Mouse (Mus musculus): ENCODE results near the gene Sox10. TPM values are rescaled to one million over a fixed set of nuclear protein-coding genes. Genes with fewer than 3 reads are reported as not detected.
A peak's percentile ranks its signal among the peaks of the same experiment; 100 is the strongest.

Gene Sox10
- total RNA-seq, 2 experiments from 2014 or later, result 22.5 to 27.0 TPM

- DNase-seq (ENCODE audit: extremely low spot score in 1 of 2, low spot score in 2 of 2), result no peak
- intact Hi-C loops (cut with DNase I), result no loop called here
Observed at GRCm38 (mm10) chr15:79129311-79129710, 35.7 kb downstream of the Sox10 start.

GRCm38 (mm10) chr15:79128208-79128607, 36.8 kb downstream of the Sox10 start:
- no peak for DNase-seq (ENCODE audit: extremely low spot score in 1 of 2, low spot score in 2 of 2)
- intact Hi-C loops (cut with DNase I), result no loop called here

GRCm38 (mm10) chr15:79127101-79127500, 37.9 kb downstream of the Sox10 start:
- DNase-seq (ENCODE audit: extremely low spot score in 1 of 2, low spot score in 2 of 2), result no peak
- intact Hi-C loops (cut with DNase I), result no loop called here

- intact Hi-C loops (cut with DNase I), result no loop called here
Observed at GRCm38 (mm10) chr15:79126217-79126932, 38.7 kb downstream of the Sox10 start.

GRCm38 (mm10) chr15:79124331-79124875, 40.6 kb downstream of the Sox10 start:
- DNase-seq (ENCODE audit: extremely low spot score in 1 of 2, low spot score in 2 of 2), result no peak
- intact Hi-C loops (cut with DNase I), result no loop called here

More at GRCm38 (mm10) chr15:79126217-79126932, 38.7 kb downstream of the Sox10 start:
- no peak for DNase-seq (ENCODE audit: extremely low spot score in 1 of 2, low spot score in 2 of 2)

- intact Hi-C loops (cut with DNase I), result no loop called here
- DNase-seq (ENCODE audit: extremely low spot score in 1 of 2, low spot score in 2 of 2), result no peak
Observed at GRCm38 (mm10) chr15:79123751-79124150, 41.3 kb downstream of the Sox10 start.

GRCm38 (mm10) chr15:79122546-79122945, 42.5 kb downstream of the Sox10 start:
- intact Hi-C loops (cut with DNase I), result no loop called here
- DNase-seq (ENCODE audit: extremely low spot score in 1 of 2, low spot score in 2 of 2), result no peak

GRCm38 (mm10) chr15:79122119-79122518, 42.9 kb downstream of the Sox10 start:
- DNase-seq (ENCODE audit: extremely low spot score in 1 of 2, low spot score in 2 of 2), result no peak
- intact Hi-C loops (cut with DNase I), result no loop called here

- no peak for DNase-seq (ENCODE audit: extremely low spot score in 1 of 2, low spot score in 2 of 2)
- intact Hi-C loops (cut with DNase I), result no loop called here
Observed at GRCm38 (mm10) chr15:79119491-79119890, 45.5 kb downstream of the Sox10 start.

- intact Hi-C loops (cut with DNase I), result no loop called here
- DNase-seq (ENCODE audit: extremely low spot score in 1 of 2, low spot score in 2 of 2), result no peak
Observed at GRCm38 (mm10) chr15:79115276-79115675, 49.8 kb downstream of the Sox10 start.

- DNase-seq (ENCODE audit: extremely low spot score in 1 of 2, low spot score in 2 of 2), result no peak
- intact Hi-C loops (cut with DNase I), result no loop called here
Observed at GRCm38 (mm10) chr15:79111774-79112173, 53.3 kb downstream of the Sox10 start.

GRCm38 (mm10) chr15:79110528-79110927, 54.5 kb downstream of the Sox10 start:
- DNase-seq (ENCODE audit: extremely low spot score in 1 of 2, low spot score in 2 of 2), result no peak
- intact Hi-C loops (cut with DNase I), result no loop called here

- intact Hi-C loops (cut with DNase I), result no loop called here
Observed at GRCm38 (mm10) chr15:79110031-79110430, 55.0 kb downstream of the Sox10 start.

GRCm38 (mm10) chr15:79109321-79109934, 55.6 kb downstream of the Sox10 start:
- intact Hi-C loops (cut with DNase I), result no loop called here
- DNase-seq (ENCODE audit: extremely low spot score in 1 of 2, low spot score in 2 of 2), result peak in 1 of 2 experiments; percentile 66

More at GRCm38 (mm10) chr15:79110031-79110430, 55.0 kb downstream of the Sox10 start:
- no peak for DNase-seq (ENCODE audit: extremely low spot score in 1 of 2, low spot score in 2 of 2)

- peak in 1 of 2 experiments; percentile 83 for DNase-seq (ENCODE audit: extremely low spot score in 1 of 2, low spot score in 2 of 2)
- intact Hi-C loops (cut with DNase I), result no loop called here
Observed at GRCm38 (mm10) chr15:79108421-79109320, 56.4 kb downstream of the Sox10 start, which contains the start of gene Micall1. TSS of gene Micall1 (plus strand) at chr15:79108898.

GRCm38 (mm10) chr15:79107966-79108365, 57.1 kb downstream of the Sox10 start:
- intact Hi-C loops (cut with DNase I), result no loop called here
- DNase-seq (ENCODE audit: extremely low spot score in 1 of 2, low spot score in 2 of 2), result no peak

- intact Hi-C loops (cut with DNase I), result no loop called here
- DNase-seq (ENCODE audit: extremely low spot score in 1 of 2, low spot score in 2 of 2), result no peak
Observed at GRCm38 (mm10) chr15:79105804-79106203, 59.2 kb downstream of the Sox10 start.

Measured in left cerebral cortex, postnatal 10 days (tissue).